Mouse (Mus musculus): Measurements from ENCODE around the gene Nid2. TPM values are rescaled to one million over a fixed set of nuclear protein-coding genes. Genes with fewer than 3 reads are reported as not detected.

Gene Nid2
- polyA plus RNA-seq, 1 experiment: 7.0 TPM

- H3K4me1 ChIP-seq (ENCODE audit: control insufficient read depth, insufficient read depth, low read length): no peaks in the 10 kb centered on the region
- no peak for TF ChIP-seq POLR2A (IDR thresholded peaks at IDR 0.05; ENCODE audit: control insufficient read depth, low read depth, low read length)
- no peak for TF ChIP-seq CTCF (IDR thresholded peaks at IDR 0.05; ENCODE audit: control insufficient read depth, insufficient read depth, insufficient replicate concordance, low read depth, low read length)
- H3K27me3 ChIP-seq (ENCODE audit: control insufficient read depth, insufficient read depth, low read length): no peaks in the 10 kb centered on the region
- H3K27ac ChIP-seq (ENCODE audit: control insufficient read depth, insufficient read depth, low read depth, low read length): no peak overlapping the region
- no peak overlapping the region for H3K4me3 ChIP-seq (ENCODE audit: control insufficient read depth, low read depth, low read length)
- no peaks in the 10 kb centered on the region for H3K36me3 ChIP-seq (ENCODE audit: control insufficient read depth, insufficient read depth, low read length)
These were observed 6.2 kb upstream of the Nid2 start for GRCm38 (mm10) chr14:19744876-19745275.

GRCm38 (mm10) chr14:19746232-19746631 is 4.8 kb upstream of the Nid2 start:
- TF ChIP-seq CTCF (IDR thresholded peaks at IDR 0.05; ENCODE audit: control insufficient read depth, insufficient read depth, insufficient replicate concordance, low read depth, low read length) (no peak), POLR2A (IDR thresholded peaks at IDR 0.05; ENCODE audit: control insufficient read depth, low read depth, low read length) (no peak)

DNA sequence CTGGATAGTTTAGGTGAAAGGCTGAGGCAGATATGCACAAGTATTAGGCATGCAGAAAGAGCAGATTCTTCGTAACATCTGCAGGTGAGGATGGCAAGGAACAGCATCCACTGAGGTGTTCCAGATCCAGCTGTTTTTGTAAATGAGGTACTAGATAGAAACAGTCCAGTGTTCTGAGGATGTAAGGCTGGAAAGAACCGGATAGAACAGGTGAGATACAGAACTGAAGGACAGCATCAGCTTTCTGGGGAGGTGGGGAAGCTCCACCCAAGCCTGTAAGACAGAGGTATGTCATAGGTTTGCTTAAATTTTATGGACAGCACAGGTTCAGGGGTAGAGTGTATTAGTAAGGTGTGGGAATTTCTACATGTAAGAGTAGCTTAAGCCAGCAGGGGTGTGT is 4.3 kb upstream of the Nid2 start:
- Histone ChIP-seq H3K27me3 (ENCODE audit: control insufficient read depth, insufficient read depth, low read length) (no peaks in the 10 kb centered on the region), H3K4me1 (ENCODE audit: control insufficient read depth, insufficient read depth, low read length) (peaks cover 13% of the 10 kb centered on the region), H3K36me3 (ENCODE audit: control insufficient read depth, insufficient read depth, low read length) (no peaks in the 10 kb centered on the region), H3K4me3 (ENCODE audit: control insufficient read depth, low read depth, low read length) (peak overlapping the region; percentile 59; the same call in 1 of the 2 replicates), H3K27ac (ENCODE audit: control insufficient read depth, insufficient read depth, low read depth, low read length) (no peak overlapping the region)
- no peak for TF ChIP-seq CTCF (IDR thresholded peaks at IDR 0.05; ENCODE audit: control insufficient read depth, insufficient read depth, insufficient replicate concordance, low read depth, low read length)

More at GRCm38 (mm10) chr14:19746232-19746631, 4.8 kb upstream of the Nid2 start:
- H3K4me3 ChIP-seq (ENCODE audit: control insufficient read depth, low read depth, low read length): peak overlapping the region; percentile 59; the same call in 1 of the 2 replicates
- no peak overlapping the region for H3K27ac ChIP-seq (ENCODE audit: control insufficient read depth, insufficient read depth, low read depth, low read length)
- peaks cover 8% of the 10 kb centered on the region for H3K4me1 ChIP-seq (ENCODE audit: control insufficient read depth, insufficient read depth, low read length)
- H3K36me3 ChIP-seq (ENCODE audit: control insufficient read depth, insufficient read depth, low read length): no peaks in the 10 kb centered on the region
- no peaks in the 10 kb centered on the region for H3K27me3 ChIP-seq (ENCODE audit: control insufficient read depth, insufficient read depth, low read length)

DNA sequence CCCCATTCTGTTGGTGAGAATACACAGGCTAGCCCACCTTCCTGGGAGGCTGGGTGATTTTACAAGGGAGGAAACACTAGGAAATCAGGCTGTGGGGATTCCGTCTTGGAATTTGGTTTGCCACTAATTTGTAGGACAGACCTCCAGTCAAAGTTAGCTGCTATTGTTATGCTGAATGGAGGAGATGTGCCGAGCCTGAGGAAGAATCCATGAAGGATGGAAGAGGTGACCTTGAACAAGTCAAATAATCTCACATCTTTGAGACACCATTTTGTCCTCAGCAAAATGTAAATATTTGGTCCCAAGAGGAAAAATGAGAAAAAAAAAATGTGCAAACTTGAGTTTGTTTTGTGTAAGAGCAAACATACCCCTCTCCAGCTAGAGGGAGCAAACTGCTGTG is 1.3 kb upstream of the Nid2 start:
- H3K4me3 ChIP-seq (ENCODE audit: control insufficient read depth, low read depth, low read length): no peak overlapping the region
- H3K27me3 ChIP-seq (ENCODE audit: control insufficient read depth, insufficient read depth, low read length): no peaks in the 10 kb centered on the region
- no peaks in the 10 kb centered on the region for H3K36me3 ChIP-seq (ENCODE audit: control insufficient read depth, insufficient read depth, low read length)
- TF ChIP-seq CTCF (IDR thresholded peaks at IDR 0.05; ENCODE audit: control insufficient read depth, insufficient read depth, insufficient replicate concordance, low read depth, low read length) (no peak), POLR2A (IDR thresholded peaks at IDR 0.05; ENCODE audit: control insufficient read depth, low read depth, low read length) (no peak)
- no peak overlapping the region for H3K27ac ChIP-seq (ENCODE audit: control insufficient read depth, insufficient read depth, low read depth, low read length)
- peaks cover 20% of the 10 kb centered on the region for H3K4me1 ChIP-seq (ENCODE audit: control insufficient read depth, insufficient read depth, low read length)

- H3K36me3 ChIP-seq (ENCODE audit: control insufficient read depth, insufficient read depth, low read length): no peaks in the 10 kb centered on the region
- H3K4me1 ChIP-seq (ENCODE audit: control insufficient read depth, insufficient read depth, low read length): peaks cover 23% of the 10 kb centered on the region
- TF ChIP-seq POLR2A (IDR thresholded peaks at IDR 0.05; ENCODE audit: control insufficient read depth, low read depth, low read length): no peak
- TF ChIP-seq CTCF (IDR thresholded peaks at IDR 0.05; ENCODE audit: control insufficient read depth, insufficient read depth, insufficient replicate concordance, low read depth, low read length): no peak
- H3K27ac ChIP-seq (ENCODE audit: control insufficient read depth, insufficient read depth, low read depth, low read length): peak overlapping the region; percentile 12; the same call in 1 of the 2 replicates
- peak overlapping the region; percentile 81 for H3K4me3 ChIP-seq (ENCODE audit: control insufficient read depth, low read depth, low read length)
- H3K27me3 ChIP-seq (ENCODE audit: control insufficient read depth, insufficient read depth, low read length): no peaks in the 10 kb centered on the region
These were observed 547 bp upstream of the Nid2 start for GRCm38 (mm10) chr14:19750411-19751024.

- peak overlapping the region; percentile 81 for H3K4me3 ChIP-seq (ENCODE audit: control insufficient read depth, low read depth, low read length)
- no peaks in the 10 kb centered on the region for H3K36me3 ChIP-seq (ENCODE audit: control insufficient read depth, insufficient read depth, low read length)
- no peak overlapping the region for H3K27ac ChIP-seq (ENCODE audit: control insufficient read depth, insufficient read depth, low read depth, low read length)
- peaks cover 23% of the 10 kb centered on the region for H3K4me1 ChIP-seq (ENCODE audit: control insufficient read depth, insufficient read depth, low read length)
- no peaks in the 10 kb centered on the region for H3K27me3 ChIP-seq (ENCODE audit: control insufficient read depth, insufficient read depth, low read length)
- TF ChIP-seq POLR2A (IDR thresholded peaks at IDR 0.05; ENCODE audit: control insufficient read depth, low read depth, low read length) (no peak), CTCF (IDR thresholded peaks at IDR 0.05; ENCODE audit: control insufficient read depth, insufficient read depth, insufficient replicate concordance, low read depth, low read length) (no peak)
These were observed 1.2 kb downstream of the Nid2 start for GRCm38 (mm10) chr14:19752276-19752675.

- H3K27ac ChIP-seq (ENCODE audit: control insufficient read depth, insufficient read depth, low read depth, low read length): no peak overlapping the region
- H3K36me3 ChIP-seq (ENCODE audit: control insufficient read depth, insufficient read depth, low read length): no peaks in the 10 kb centered on the region
- no peak for TF ChIP-seq POLR2A (IDR thresholded peaks at IDR 0.05; ENCODE audit: control insufficient read depth, low read depth, low read length)
- TF ChIP-seq CTCF (IDR thresholded peaks at IDR 0.05; ENCODE audit: control insufficient read depth, insufficient read depth, insufficient replicate concordance, low read depth, low read length): no peak
- H3K4me1 ChIP-seq (ENCODE audit: control insufficient read depth, insufficient read depth, low read length): peaks cover 6% of the 10 kb centered on the region; the same call in 1 of the 2 replicates
- H3K4me3 ChIP-seq (ENCODE audit: control insufficient read depth, low read depth, low read length): no peak overlapping the region
- H3K27me3 ChIP-seq (ENCODE audit: control insufficient read depth, insufficient read depth, low read length): no peaks in the 10 kb centered on the region
These were observed 8.5 kb downstream of the Nid2 start for GRCm38 (mm10) chr14:19759277-19760193.
